Mouse (Mus musculus): Measurements from ENCODE around the gene Taldo1.
A peak's percentile ranks its signal among the peaks of the same experiment; 100 is the strongest.

The Taldo1 gene

DNA sequence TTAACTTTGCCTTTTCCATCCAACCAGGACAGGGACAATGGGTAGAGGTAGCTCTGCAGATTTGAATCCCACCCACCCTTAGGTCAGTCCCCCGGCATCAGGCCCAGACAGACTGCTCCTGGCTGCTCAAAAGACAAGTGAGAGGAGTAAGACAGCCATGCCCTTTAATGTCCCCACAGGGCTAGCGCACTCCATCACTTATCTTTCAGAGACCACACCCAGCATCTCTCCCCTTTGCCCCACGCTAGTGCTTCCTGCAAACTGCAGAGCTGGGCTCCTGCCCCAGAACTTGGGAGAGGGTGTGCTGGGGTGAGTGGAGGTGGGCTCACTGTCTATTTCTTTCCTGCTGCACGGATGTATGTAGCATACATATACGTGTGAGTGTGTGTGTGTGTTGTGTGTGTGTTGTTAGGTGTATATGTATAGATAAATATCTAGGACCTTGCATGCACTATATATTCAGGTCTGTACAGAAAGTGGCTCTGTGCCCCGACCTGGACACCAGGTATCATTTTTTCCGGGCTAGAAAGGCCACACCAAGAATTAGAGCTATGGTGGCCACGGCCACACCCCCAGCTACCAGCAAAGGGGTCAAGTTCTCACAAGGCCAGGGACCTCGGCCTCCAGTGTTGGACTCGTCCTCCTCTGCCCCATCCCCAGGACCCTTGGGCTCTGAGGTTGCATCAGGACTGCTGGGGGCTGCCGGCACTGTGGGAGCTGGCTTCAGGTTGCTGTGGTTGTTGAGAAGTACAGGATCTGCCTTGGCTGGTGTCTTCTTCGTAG, 35.1 kb downstream of the Taldo1 start:
- no peak for DNase-seq

- no peak for DNase-seq
Measured at GRCm38 (mm10) chr7:141428701-141429100, 36.7 kb downstream of the Taldo1 start.

DNA sequence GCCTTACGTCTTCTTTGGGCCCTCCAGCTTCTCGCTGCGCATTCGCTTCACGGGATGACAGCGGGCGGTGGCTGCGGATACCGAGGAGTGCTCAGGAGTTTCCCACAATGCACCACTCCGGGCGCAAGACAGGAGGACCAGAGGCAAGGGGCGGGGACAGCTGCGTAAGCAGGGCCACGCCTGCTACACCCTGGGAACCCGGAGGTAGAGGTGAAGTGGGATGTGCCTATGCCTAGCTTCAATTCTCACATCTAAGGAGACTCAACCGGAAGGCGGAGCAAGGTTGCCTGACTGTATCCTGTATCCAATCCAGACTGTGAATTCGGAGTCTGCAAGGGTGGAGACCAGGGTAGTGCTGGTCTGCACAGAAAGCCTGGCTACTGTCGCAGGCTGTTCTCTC, 37.3 kb downstream of the Taldo1 start, which contains the start of gene Cend1:
Cend1 (minus strand) TSS at position 182 of the 400 bp plus-strand sequence.
- DNase-seq = peak; percentile 51

DNA sequence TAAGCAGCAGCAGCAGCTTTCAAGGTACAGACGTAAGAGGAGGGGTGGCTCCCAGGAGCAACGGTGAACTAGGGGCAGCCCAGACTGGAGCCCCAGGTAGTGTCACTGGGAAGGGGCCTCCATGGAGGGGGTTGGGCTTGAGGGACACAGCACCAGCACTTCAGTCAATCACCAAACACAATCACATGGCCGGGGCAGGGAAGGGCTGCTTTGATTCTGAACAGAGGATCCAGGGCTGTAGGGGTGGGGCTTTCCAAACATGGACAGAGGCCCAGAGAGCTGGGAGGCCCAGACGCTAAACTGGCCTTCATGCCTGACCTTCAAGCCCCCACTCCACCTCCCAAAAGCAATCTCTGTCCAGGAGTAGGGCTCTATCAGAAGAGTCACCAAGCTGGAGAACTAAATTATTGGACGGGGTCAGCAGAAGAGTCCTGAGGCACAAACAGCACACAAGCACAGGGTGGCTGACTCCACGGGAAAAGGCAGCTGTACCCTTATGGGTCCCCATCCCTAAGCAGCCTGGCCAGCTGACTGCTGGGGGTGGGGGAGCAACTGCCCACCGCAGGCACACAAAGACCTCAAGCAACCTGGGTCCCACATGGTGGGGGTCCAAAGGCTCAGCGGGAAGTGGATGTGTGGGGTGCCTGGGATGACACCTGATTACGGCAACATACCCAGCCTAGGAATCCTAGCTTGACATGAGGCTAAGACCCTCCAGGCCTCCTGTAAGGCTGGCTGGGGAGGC, 38.0 kb downstream of the Taldo1 start:
- DNase-seq = no peak

DNA sequence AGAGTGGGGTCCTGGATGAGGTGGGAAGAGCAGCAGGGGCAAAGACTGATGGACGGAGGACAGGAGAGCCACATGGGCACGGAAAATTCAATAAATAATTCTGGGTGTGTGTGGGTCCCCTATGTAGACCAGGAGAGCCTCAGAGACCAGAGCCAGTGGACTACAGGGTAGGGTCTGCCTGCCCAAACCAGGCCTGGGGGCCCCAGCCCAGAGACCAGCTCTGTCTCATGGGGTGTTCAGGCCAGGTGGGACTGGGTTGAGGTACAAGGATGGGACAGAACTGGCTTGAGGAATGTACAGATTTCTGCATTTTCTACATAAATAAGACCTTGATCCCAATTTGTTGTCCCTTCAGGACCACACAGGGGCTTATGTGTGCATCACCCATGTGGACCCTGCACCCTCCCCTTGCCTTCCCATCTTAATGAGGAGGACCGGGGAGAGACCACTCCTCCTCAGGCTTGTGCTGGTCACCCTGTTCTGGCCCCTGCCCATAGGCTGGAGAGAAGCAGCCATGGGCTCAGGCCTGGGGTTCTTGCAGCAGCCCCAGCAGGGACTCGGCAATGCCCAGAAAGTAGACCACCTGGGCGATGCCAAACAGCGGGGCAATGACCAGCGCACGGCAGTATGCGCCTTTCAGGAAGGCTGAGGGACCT, 38.7 kb downstream of the Taldo1 start:
- DNase-seq = no peak

DNA sequence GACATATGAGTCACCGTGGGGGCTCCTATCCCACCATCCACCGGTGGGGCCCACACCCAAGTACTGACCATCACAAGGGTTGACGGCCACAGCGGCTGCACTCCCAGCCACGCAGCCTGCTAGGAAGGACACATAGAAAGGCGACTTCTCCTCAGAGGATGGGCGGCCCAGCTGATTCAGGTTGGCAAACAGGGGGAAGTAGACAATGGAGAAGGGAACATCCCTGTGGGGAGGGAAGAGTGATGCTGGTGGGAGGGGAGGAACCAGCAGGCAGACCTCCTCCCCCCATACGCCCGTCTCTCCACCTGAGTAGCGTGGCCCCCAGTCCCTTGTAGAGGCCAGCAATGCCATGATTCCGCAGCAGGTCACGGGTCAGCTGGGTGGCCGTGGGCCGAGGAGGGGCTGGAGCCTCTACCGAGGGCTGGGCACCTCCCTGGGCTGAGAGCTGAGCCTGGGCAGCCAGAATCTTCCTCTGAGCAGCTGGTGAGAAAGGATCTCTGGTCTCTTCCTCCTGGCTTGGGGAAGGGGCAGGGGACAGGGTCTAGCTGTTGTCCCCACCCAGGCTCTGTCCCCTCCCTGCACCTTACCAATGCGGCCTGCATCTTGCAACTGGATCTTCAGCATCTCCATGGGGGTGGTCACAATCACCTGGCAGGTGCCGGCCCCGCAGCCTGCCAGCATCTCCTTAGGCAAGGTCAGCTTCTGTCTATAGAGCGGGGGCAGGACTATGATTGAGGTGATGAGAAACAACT, 39.6 kb downstream of the Taldo1 start:
- no peak for DNase-seq

DNA sequence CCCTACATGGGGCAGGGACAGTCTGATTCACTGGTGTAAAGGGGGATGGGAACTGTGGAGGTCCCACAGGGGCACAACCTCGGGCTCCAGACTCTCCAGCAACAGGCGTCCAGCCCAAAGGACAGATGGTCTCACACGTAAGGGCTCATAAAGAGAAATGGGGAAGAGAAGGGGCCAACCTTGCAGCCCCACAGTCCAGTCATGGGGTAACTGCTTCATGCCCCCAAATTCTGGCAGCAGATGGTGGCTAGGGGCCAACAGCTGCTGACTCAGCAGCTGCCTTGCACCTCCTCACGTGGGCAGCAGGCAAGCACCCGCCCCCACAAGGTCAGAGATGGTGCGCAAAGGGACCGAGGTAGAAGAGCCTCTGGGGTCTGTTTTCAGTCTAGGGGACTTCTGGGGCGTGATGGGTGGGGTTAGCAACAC, 40.2 kb downstream of the Taldo1 start:
- no peak for DNase-seq

DNA sequence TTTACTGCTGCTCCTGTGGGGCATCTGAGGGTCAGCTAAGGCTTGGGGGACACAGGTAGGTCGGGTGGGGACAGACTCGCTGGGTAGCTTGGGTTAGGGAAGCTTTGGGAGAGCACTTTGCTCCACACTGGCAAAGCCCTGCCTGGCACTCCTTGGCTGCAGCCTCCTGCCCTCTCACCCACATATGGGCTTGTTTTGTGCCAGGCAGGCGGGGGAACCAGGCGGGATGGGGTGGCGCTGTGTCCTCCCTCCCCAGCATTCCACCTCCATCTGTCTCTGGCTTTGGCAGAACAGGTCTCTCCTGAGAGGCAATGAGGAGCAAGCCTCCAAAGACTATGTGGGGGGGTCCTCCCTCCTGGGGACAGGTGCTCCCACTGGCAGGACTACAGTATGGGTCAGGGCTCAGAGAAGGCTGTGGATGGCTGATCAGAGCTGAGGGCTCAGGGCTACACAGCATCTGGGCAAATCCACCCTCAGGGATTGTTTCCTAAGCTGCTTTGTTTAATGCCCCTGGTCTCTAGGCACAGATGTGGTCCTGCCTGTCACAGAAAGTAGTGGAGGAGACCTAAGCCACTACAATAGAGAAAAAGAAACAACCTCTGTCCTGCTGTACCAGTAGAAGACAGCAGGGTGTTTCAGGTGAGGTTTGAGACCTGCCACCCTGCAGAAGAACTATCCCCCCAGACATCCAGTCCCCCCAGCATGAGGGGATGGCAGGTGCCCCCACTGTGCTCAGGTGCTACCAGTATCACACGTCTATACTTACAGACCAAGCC, 40.9 kb downstream of the Taldo1 start:
- DNase-seq = no peak

- no peak for DNase-seq
Measured at GRCm38 (mm10) chr7:141433517-141434400, 41.8 kb downstream of the Taldo1 start.

- no peak for DNase-seq
Measured at GRCm38 (mm10) chr7:141434464-141434863, 42.5 kb downstream of the Taldo1 start.

DNA sequence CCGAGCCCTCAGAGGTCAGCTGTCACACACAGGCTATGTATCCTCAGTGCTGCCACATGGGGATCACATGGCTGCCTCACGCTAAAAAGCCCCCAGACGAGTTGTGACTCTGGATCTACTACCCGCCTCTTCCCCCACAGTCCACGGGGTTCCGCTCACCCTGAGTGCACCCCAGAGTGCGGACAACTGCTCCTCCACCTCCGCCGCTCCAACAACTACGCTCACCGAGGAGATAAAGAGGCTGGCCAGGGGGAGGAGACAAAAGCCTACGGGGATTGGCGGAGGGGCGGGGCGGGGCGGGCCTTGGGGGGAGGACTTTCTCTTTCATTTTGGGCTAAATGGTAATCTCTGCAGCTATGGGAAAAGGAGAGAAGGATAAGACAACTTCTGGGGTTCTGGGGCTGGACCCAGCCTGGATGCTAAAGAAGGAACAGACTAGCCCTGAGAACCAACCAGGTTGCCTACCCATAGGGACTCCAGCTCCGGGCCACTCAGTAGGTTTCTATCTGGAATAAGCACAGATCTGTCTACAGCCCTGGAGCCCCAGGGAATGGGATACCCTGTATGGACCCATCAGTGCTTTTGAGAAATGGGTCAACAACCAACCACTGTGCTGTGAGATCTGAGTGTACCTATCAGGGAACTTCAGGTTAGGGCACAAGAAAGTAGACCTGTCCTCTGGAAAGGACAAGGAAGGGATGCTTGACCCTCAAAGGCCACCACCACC, 43.3 kb downstream of the Taldo1 start:
- peak; percentile 75 for DNase-seq

DNA sequence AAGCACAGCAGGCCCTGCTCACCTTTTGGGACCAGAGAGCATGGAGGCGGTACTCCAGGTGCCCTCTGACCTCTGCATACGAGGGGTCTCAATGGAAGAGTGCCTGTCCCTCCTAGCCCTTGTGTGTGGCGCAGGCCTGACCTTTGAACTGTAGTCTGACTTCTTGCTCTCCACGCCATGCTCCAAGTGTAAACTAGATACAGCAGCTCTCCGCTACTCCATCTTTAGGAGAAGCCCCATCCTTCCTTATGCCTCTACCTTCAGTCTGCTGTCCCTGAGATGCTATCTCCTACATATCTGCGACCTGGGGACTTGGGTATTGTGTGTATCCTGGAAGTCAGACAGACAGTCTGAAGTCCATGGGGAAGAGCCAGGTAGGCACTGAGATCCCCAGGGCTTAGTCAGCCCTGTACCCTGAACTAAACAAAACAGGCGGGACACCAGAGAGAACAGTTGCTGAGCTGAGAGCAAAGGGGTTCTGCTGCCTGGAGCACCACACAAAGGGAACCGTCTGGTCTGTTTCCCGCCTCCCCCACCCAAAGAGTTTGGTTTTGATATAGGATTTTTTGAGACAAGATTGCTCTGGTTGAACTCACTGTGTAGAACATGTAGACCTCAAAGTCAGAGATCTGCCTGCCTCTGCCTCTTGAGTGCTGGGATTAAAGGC, 44.0 kb downstream of the Taldo1 start:
- no peak for DNase-seq

GRCm38 (mm10) chr7:141436523-141436892, 44.5 kb downstream of the Taldo1 start:
- no peak for DNase-seq

GRCm38 (mm10) chr7:141437178-141438120, 45.5 kb downstream of the Taldo1 start, which contains the start of gene Slc25a22:
Gene Slc25a22 (minus strand): TSS chr7:141437892.
- DNase-seq = peak; percentile 90

DNA sequence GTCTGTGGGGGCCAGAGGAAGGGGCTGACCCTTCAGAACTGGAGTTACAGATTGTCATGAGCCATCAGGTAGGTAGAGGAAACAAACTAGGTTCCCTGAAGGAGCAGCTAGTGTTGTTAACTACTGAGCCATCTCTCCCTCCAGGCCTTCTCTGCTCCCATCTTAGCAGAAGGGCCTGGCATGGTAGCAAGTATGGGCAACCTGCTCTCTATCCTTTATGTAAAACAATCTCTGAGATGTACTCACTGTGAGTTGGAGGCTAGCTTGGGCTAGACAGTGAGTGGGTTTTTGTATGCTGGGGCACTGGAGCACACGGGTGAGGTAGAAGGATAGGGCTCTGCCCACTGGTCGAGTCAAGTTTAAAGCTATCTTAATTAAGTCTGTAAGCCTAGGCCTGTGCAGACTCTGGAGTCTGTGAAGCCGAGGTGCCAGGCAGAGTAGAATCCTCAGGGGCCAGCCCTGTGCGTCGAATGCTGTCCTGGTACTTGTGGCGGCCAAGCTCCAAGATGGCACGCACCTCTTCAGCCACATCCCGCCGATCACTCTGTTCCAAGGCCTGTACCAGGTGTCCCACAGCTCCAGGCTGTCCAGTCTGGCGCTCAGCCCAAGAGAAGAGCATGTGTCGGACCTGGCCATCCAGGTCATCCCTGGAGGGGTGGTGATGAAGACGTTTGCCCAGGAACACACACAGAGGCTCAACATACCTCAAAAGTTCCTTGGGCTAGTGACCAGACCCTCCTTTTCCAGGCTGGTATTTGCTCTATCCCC, 46.4 kb downstream of the Taldo1 start:
- DNase-seq = no peak

DNA sequence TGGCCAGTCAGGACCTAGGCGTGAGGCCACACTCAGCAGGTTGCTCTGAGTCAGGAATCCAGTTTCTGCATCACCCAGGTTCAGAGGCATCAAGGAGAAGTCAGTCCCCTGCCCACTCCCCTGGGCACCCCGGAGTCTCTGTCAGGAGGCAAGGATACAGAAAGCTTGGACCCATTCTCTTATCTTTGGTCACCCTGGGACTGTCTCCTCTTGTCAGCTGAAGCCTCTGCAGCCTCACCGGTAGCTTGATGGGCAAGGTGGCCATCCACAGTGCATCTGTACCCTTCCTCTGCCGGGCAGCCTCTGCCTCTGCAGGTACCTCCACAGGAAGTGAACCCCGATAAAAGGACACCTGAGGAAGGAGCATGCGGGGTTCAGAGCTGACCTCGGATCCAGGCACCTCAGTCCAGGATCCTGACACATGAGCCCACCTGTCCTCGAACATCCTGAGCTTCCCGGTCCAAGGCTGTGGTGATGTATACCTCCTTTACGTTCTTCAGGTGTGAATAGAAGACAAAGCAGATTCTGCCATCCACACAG, 47.2 kb downstream of the Taldo1 start:
- no peak for DNase-seq

DNA sequence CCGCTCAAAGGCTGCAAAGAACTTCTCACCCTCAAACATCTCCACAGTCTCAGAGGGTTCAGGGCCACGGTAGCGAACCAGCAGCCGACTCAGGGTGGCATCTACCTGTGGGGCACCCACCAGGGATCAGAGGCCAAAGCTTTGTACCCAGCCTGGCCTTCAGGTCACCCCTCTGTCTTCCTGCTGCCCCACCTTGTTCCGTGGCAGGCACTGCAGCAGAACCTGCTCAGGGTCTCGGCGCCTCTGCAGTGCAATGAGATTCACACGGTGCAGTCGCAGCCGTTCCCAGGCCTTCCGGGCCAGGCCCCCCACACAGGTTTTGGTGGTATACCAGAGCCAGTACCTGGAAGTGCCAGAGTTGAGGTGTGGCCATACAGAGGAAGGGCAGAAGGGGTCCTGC, 47.8 kb downstream of the Taldo1 start:
- DNase-seq = no peak
